Mouse (Mus musculus) brain, embryonic 14.5 days (tissue): ENCODE measurements at regions not wholly inside any gene's neighbourhood (a gene's known extent, or its start where the extent isn't known, plus 50 kb on each side); places are given as distances from the start of the nearest gene placed in this dataset.

Experiments
- CTCF ChIP-seq: fragments of 200-500 bp; IDR thresholded peaks from 2 replicates; pipeline ENCODE4 v1.5.1; 2012; ENCODE audit warnings: inconsistent platforms, mild to moderate bottlenecking, moderate library complexity, borderline replicate concordance; ENCODE audit not compliant: insufficient read depth, insufficient read length; ENCODE audit errors: extremely low read depth
- POLR2A ChIP-seq: fragments of 200-500 bp; IDR thresholded peaks from 2 replicates; pipeline ENCODE4 v1.6.1; 2012; ENCODE audit warnings: mild to moderate bottlenecking, inconsistent platforms, borderline replicate concordance; ENCODE audit not compliant: poor library complexity, insufficient read depth, insufficient read length, severe bottlenecking; ENCODE audit errors: extremely low read depth

DNA sequence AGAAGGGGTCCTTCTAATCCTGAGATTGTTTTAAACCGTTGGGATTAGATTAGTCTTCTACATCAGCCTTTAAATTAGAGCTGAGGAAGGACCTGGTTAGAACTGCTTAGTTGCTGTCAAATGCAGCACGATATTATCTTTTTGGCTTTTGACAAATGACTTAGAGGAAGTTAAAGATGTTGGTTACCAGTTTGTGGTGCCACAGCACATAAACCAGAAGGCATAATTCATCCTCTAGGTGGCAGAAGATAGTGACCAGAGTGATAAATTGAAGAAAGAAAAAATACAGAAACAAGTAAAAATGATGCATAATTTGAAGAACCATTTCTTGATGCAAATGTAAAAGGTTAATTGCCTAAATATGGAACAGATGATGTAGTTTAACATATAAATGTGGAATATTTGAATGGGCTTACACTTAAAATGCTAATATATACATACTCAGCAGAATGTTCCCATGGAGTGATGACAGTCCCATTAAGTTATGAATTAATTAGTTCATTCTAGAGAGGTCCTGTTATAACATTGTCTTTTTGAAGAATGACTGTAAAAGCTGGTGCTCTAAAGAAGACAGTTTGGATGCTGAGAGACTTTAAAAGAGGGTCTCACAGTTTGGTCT, 760.0 kb downstream of the 1190002N15Rik start:
- TF ChIP-seq CTCF: no peak
- TF ChIP-seq POLR2A: no peak
